Mouse (Mus musculus): ENCODE data around the gene Ppp1r3e.
A peak's percentile ranks its signal among the peaks of the same experiment; 100 is the strongest.

DNA sequence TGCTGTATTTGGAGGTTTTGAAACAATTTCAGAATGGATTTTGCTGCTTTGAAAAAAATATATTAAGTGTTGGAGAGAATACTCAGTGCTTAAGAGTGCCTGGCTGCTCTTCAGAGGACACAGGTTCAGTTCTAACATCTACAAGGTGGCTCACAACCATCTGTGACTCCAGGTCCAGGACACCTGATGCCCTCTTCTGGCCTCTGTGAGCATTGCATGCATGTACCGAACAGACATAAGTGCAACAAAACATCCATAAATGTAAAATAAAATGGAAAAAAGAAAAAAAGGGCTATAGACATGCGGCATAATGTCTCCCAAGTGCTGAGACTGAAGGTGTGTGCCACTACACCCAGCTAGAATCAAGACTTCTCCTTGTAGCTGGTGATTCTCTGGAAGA, 16.8 kb downstream of the Ppp1r3e start:
- TF ChIP-seq POLR2A (IDR thresholded peaks at IDR 0.05; ENCODE audit: control insufficient read depth, low read depth, low read length) (no peak), CTCF (IDR thresholded peaks at IDR 0.05; ENCODE audit: control insufficient read depth, insufficient read depth, insufficient replicate concordance, low read depth, low read length) (peak; percentile 51; the same call in 1 of the 2 replicates)
